Mouse (Mus musculus): ENCODE results near the gene Pgam2.

The Pgam2 gene

DNA sequence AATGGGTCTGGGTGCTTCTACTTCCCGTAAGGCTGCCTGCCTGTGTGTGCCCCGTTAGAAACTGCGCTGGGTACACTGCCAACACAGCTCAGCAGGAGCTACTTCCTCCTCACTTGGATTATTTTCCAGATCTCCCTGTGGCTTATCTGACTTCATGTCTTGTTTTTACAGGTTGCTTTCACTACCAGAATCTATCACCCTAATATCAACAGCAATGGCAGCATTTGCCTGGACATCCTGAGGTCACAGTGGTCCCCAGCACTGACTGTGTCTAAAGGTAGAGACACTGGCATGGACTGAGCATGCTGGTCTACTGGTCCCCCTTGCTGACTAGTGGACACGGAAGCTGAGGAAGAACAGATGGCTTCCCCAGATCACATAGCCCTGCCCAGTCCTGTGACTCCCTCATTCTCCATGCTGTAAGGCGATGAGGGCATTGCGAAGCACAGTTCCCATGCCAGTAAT is 23.5 kb downstream of the Pgam2 start:
- intact Hi-C loops (cut with DNase I): no loop called here

DNA sequence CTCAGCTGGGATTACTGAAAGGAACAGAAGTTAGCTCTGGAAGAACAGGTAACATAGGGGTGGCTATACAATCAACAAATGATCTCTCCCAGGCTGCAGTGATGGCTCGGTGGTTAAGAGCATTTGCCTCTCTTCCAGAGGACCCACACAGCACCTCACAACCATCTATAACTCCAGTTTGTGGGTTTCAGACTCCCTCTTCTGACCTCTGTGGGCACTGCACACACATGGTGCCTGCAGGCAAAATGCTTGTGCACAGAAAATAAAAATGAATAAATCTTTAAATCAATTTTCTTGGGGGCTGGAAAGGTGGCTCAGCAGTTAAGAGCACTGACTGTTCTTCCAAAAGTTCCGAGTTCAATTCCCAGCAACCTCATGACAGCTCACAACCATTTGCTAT is 25.1 kb downstream of the Pgam2 start:
- intact Hi-C loops (cut with DNase I): no loop called here

GRCm38 (mm10) chr11:5766019-5766418 is 37.5 kb downstream of the Pgam2 start:
- intact Hi-C loops (cut with DNase I): loop anchor here (10.0 kb wide), 1 partner anchor 281 kb away; no protein-coding TSS in a partner anchor

GRCm38 (mm10) chr11:5762633-5762982 is 40.9 kb downstream of the Pgam2 start:
- intact Hi-C loops (cut with DNase I): loop anchor here (5.0 to 10.0 kb wide), 2 partner anchors 45 to 278 kb away; partner anchors contain the start of gene Mrps24

DNA sequence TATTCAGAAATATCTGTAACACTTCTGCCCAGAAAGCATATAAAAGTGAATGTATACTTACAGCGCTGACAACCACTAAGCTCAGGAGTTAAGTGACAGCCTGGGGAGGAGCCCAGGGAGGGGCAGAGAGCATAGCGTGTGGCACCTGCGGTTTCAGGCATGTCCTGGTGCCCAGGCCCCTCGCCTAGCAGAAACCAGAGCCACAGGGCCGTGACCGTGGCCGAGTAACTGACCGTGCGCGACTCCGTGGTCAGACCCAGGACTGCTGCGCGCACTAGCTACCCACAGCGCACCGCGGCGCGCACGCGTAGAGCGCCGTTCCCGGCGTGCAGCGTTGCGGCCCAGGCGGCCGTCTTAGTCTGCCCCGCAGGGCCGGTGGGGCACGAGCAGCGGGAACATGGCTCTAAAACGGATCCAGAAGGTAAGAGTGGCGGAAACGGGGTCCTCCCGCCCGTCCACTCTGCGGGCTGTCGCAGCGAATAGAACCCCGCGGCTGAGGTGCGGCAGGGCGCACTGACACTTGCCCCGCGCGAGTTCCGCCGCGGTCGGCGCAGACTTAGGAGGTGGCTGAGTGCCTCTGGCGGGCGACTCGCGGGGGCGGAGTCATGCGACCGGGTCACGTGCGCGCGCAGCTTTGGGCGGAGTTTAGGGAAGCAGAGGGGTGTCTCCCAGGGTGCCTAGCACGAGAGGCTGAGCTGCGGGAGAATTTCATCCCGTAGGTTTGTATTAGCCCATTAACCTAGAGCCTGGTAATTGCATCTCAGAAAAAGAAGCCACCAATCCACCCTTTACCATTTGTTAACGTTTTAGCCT is 41.5 kb downstream of the Pgam2 start, which contains the start of gene Urgcp:
Gene Urgcp (minus strand): TSS at position 557 of the 813 bp plus-strand sequence.
- intact Hi-C loops (cut with DNase I): loop anchor here (5.0 to 10.0 kb wide), 2 partner anchors 45 to 277 kb away; partner anchors contain the start of gene Mrps24

DNA sequence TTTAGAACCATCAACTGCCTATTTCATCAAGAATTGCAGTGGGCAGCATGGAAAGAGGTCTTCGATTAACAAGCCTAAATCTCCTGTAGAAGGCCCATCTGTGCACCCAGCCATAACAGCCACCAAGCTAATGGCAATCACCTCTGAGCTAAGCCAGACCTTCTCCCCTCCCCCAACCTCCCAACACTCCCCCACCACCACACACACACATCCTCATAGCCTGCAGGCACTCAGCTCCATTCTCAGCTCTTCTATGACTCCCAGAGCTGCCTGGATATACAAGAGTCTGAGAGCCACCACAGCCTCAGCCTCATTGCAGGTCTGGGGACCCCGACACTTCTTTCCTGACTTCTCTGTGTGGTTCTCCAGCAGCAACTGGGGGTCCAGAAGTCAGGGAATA is 49.8 kb downstream of the Pgam2 start:
- intact Hi-C loops (cut with DNase I): no loop called here

Data from adrenal gland (tissue).